Mouse (Mus musculus) thymus, postnatal 36 days (tissue): Measurements from ENCODE around the gene Olfr1411.

ENCODE experiments used
- DNase-seq, 2 experiments: peaks; one replicate each; pipeline ENCODE4 v3.0.0; 2022; ENCODE audit warnings: mixed read lengths in 2 of 2

Olfr1411 gene

DNA sequence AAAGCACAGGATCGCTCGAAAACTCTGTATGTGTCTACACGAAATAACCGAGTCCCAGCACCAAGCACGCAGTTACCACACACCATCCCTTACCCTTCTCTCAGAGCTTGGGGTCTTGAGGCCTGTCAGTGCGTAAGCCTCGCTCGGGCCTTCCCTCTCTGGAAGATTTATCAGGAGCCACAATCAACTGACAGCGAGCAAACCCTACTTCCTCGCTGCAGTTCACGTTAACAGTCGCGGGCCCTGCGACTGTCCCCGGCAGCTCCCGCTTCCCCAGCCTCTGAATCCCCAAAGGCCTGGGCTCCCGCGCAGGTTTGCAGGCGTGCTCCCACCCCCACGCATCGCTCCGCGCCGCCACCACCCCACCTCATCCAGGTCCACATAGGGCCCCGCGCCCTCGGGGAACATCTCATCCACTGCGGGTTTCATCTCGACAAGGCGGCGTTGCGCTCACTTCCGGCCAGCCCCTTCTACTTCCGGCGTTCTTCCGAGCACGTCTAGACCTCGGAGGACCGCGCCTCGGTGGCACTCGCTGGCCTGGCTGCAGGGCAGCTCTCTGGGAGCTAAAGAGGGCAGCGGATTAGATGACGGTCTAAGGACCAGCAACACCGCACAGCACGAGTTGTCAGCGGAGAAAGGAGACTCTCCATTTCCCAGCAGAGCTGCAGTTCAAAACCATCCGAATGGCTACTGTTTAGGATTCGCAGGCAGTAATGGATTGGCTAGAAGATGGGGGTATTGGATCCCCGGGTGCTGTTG is 47.5 kb downstream of the Olfr1411 start, which contains the start of gene Cops9:
Gene Cops9, minus strand, starts transcription at position 472 of the 759 bp plus-strand sequence.
- DNase-seq: peak; percentile 82 to 84

DNA sequence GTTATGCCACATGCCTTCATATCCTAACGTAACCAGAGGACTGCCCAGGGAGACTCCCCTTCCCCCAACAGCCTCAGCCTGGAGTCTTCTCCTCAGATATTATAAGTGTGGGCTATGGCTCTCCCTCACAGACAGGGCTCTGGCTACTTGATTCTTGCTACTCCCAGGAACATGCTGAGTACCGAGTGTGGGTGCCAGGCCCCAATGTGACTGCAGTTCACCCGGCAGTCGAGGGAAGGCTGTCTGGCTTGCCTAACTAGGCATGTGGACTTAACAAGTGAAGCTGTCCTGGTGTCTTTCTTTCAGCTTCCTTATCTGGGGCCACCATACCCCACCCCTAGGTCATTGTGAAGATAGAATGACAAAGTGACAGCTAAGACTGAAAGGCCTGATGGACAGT is 49.5 kb downstream of the Olfr1411 start:
- no peak for DNase-seq

DNA sequence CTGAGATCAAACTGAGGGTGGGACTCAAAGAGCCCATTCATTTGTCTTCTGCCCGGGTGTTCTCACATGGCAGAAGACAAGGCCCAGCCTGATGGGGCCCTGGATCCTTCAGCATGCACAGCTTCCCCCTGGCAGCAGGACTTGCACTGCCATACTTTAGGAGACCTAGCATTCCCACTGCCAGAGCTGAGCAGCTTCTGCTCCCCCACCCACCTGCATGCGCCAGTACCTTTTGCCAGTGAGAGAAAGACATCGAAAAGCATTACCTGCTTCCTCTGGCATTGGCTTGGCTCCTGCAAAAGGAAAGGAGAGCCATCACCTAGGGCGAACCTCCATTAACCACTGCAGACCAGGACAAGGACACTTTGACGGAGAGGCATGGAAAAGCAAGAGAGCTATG is 50.7 kb downstream of the Olfr1411 start:
- no peak for DNase-seq

DNA sequence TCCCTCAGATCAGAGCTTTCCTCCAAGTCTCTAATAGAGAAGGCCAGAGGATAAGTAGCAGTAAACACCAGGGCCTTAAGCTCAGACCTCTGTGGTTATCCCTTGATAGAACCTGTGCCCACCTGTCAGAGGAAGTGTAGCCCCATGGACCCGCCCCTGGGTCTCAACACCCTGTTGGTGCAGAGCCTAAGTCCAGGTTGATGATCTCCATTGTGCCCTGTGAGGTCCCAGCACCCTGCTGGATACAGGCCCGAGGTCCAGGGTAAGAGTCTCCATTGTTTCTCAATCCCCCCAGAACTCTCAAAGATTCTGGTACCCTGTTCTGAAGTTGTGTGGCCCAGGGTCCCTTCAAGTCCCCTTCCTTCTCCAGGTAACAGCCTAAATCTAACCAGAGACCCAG is 51.9 kb downstream of the Olfr1411 start:
- DNase-seq: no peak

DNA sequence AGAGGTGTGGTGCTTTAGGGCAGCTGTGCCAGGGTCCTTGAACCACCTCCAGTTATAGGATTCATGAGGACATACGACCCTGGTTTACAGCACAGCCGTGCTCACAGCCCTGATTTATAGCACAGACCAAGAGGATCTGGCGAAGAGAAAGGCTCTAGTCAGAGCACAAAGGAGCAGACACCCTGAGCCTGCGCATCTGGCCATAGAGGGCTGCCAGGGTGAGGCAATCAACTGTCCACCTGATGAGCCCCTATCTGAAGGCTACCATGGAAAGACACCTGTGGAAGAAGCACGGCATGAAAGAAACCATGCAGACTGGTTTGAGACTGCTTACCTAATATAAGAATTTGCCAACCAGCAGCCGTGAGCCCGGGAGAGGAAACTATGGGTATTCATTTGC is 52.4 kb downstream of the Olfr1411 start:
- no peak for DNase-seq

DNA sequence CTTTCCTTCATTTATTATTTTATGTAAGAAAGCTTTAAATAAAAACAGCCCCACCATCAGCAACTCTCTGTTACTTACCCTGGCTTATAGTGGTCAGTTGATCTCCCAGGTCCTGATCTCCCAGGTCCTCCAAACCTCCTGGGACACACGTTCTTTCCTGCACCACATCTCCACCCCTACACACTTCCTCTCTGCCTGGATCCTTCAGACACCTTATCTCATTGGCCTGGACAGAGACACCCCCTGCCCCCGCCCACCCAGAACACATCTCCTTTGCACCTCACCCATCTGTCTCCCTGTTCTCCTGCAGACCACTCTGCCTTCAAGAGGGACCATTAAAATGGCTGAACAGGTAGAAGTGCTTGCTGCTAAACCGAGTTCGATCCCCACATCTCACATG is 52.8 kb downstream of the Olfr1411 start:
- no peak for DNase-seq
